Mouse (Mus musculus): ENCODE data around the gene Btg3. TPM values are rescaled to one million over a fixed set of nuclear protein-coding genes. Genes with fewer than 3 reads are reported as not detected.

Btg3 gene
- polyA plus RNA-seq, 1 experiment from 2014 or later = 40.0 TPM

DNA sequence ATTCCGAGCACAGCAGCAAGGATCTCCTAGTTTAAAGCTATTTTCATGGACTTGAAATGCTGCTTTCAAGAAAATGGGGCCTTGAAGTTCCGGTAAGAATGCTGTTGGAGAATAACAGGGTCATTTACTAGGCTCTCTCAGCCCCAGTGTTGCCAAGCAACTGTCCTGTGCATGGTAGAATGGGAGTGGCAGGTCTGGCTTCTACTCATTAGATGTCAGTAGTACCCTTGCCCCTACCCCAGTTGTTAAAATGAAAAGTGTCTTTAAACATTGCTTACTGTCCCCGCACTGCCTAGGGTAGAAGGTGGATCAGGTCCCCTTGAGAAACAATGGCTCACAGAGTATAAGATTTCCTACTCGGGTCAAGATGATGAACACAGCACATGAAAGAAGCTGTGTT is 35.6 kb downstream of the Btg3 start:
- no peak for DNase-seq (ENCODE audit: low spot score)
- Histone ChIP-seq H3K27ac (replicated peaks) (no peak overlapping the region), H3K4me3 (no peak overlapping the region), H3K4me1 (peaks cover 7% of the 10 kb centered on the region; the same call in 1 of the 2 replicates), H3K9me3 (replicated peaks) (no peaks in the 10 kb centered on the region), H3K27me3 (ENCODE audit: low read depth, poor library complexity, severe bottlenecking) (no peaks in the 10 kb centered on the region), H3K36me3 (peaks cover 59% of the 10 kb centered on the region)
- 84% methylated on average over 4 of the region's 4 CpGs for WGBS

- H3K9me3 ChIP-seq (replicated peaks) = no peaks in the 10 kb centered on the region
- peaks cover 92% of the 10 kb centered on the region for H3K36me3 ChIP-seq
- H3K4me3 ChIP-seq = no peak overlapping the region
- 77% methylated on average over 8 of the region's 8 CpGs for WGBS
- no peak for DNase-seq (ENCODE audit: low spot score)
- peaks cover 7% of the 10 kb centered on the region; the same call in 1 of the 2 replicates for H3K4me1 ChIP-seq
- H3K27ac ChIP-seq (replicated peaks) = 0 out of 2 replicates have a peak overlapping the region, but pooled peaks have one; percentile 29
- H3K27me3 ChIP-seq (ENCODE audit: low read depth, poor library complexity, severe bottlenecking) = no peaks in the 10 kb centered on the region
These were observed 39.8 kb downstream of the Btg3 start for GRCm38 (mm10) chr16:78337226-78337625.

DNA sequence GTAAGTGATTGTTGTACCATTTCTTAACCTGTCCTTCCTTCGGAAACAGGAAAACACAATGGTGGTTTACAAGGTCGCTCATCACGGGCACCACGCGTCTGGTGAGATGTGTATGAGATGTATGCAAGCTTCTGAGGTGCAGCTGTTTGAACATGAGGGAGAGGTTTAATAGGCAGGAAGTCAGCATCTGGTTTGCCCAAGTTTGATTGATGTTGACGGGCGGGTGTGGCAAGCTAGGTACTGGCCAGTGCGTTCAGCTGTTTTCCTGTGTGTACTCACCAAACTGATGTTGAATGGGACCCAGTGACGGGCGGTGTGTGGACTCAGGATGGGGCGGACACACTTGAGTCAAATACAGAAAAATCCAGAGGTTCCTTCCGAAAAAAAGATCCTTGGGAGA is 49.0 kb downstream of the Btg3 start:
- Histone ChIP-seq H3K27ac (replicated peaks) (no peak overlapping the region), H3K4me1 (0 out of 2 replicates have a peak, but pooled peaks cover 1% of the 10 kb centered on the region), H3K9me3 (replicated peaks) (no peaks in the 10 kb centered on the region), H3K27me3 (ENCODE audit: low read depth, poor library complexity, severe bottlenecking) (no peaks in the 10 kb centered on the region), H3K4me3 (no peak overlapping the region), H3K36me3 (peaks cover 92% of the 10 kb centered on the region)
- WGBS = 93% methylated on average over 12 of the region's 12 CpGs
- DNase-seq (ENCODE audit: low spot score) = no peak

DNA sequence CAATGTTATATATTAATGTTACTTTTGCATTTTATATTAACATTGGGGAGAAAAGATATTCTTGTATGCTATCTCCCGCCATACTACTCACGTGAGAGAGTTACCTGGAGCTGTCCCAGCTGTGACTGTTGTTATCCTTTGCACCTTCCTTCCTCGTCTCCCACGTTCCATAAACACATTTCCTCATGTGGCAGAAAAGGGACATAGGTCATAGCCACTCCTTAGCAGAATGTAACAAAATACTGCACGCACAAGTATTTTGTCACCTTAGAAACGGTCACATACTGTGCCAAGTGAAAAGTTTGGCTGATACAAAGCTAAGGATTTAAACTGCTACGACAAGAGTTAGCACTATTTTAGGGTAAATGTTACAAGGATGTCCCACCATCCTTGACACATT is 49.4 kb downstream of the Btg3 start:
- H3K27me3 ChIP-seq (ENCODE audit: low read depth, poor library complexity, severe bottlenecking) = no peaks in the 10 kb centered on the region
- no peaks in the 10 kb centered on the region for H3K9me3 ChIP-seq (replicated peaks)
- no peak overlapping the region for H3K4me3 ChIP-seq
- H3K27ac ChIP-seq (replicated peaks) = no peak overlapping the region
- WGBS = 93% methylated on average over 7 of the region's 7 CpGs
- H3K36me3 ChIP-seq = peaks cover 88% of the 10 kb centered on the region
- no peak for DNase-seq (ENCODE audit: low spot score)
- H3K4me1 ChIP-seq = peaks cover 6% of the 10 kb centered on the region

GRCm38 (mm10) chr16:78325972-78326848 is 50.8 kb downstream of the Btg3 start:
- Histone ChIP-seq H3K9me3 (replicated peaks) (no peaks in the 10 kb centered on the region), H3K4me1 (peaks cover 19% of the 10 kb centered on the region), H3K4me3 (no peak overlapping the region), H3K27me3 (ENCODE audit: low read depth, poor library complexity, severe bottlenecking) (no peaks in the 10 kb centered on the region), H3K27ac (replicated peaks) (no peak overlapping the region), H3K36me3 (peaks cover 74% of the 10 kb centered on the region)
- DNase-seq (ENCODE audit: low spot score) = no peak
- WGBS = 89% methylated on average over 27 of the region's 27 CpGs

DNA sequence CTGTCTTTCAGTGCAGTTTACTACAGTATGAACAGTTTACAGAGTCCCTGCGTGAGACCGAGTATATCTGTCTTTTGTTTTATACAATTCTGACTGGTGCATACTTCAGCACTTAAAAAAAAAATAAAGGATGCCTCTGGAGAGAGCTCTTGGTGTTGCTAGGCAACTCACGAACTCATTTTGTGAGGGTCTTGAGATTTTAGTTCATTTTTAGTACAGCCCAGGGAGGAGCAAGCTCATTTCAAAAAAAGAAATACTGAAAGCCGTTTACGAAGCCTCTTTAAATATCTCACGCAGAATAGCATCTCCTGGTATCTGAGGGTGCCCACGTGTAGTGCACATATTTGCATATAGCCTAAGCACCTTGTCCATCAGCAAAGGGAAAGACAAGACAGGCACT is 54.9 kb downstream of the Btg3 start:
- Histone ChIP-seq H3K27me3 (ENCODE audit: low read depth, poor library complexity, severe bottlenecking) (no peaks in the 10 kb centered on the region), H3K27ac (replicated peaks) (peak overlapping the region; percentile 56; the same call in 1 of the 2 replicates), H3K9me3 (replicated peaks) (no peaks in the 10 kb centered on the region), H3K36me3 (peaks cover 34% of the 10 kb centered on the region), H3K4me1 (peaks cover 43% of the 10 kb centered on the region), H3K4me3 (peak overlapping the region; percentile 21)
- DNase-seq (ENCODE audit: low spot score) = no peak
- WGBS = 15% methylated on average over 7 of the region's 7 CpGs

- H3K4me1 ChIP-seq = peaks cover 43% of the 10 kb centered on the region
- DNase-seq (ENCODE audit: low spot score) = peak; percentile 31
- H3K27me3 ChIP-seq (ENCODE audit: low read depth, poor library complexity, severe bottlenecking) = no peaks in the 10 kb centered on the region
- H3K36me3 ChIP-seq = peaks cover 31% of the 10 kb centered on the region
- WGBS = 1% methylated on average over 7 of the region's 7 CpGs
- H3K9me3 ChIP-seq (replicated peaks) = no peaks in the 10 kb centered on the region
- peak overlapping the region; percentile 21 for H3K4me3 ChIP-seq
- H3K27ac ChIP-seq (replicated peaks) = 0 out of 2 replicates have a peak overlapping the region, but pooled peaks have one; percentile 56
These were observed 55.4 kb downstream of the Btg3 start for GRCm38 (mm10) chr16:78321559-78321958.

GRCm38 (mm10) chr16:78319711-78320110 is 57.3 kb downstream of the Btg3 start:
- DNase-seq (ENCODE audit: low spot score) = no peak
- WGBS = 72% methylated on average over 7 of the region's 7 CpGs
- H3K9me3 ChIP-seq (replicated peaks) = no peaks in the 10 kb centered on the region
- H3K36me3 ChIP-seq = peaks cover 20% of the 10 kb centered on the region
- H3K27ac ChIP-seq (replicated peaks) = no peak overlapping the region
- no peak overlapping the region for H3K4me3 ChIP-seq
- H3K4me1 ChIP-seq = peaks cover 44% of the 10 kb centered on the region
- H3K27me3 ChIP-seq (ENCODE audit: low read depth, poor library complexity, severe bottlenecking) = no peaks in the 10 kb centered on the region

- Histone ChIP-seq H3K9me3 (replicated peaks) (no peaks in the 10 kb centered on the region), H3K27ac (replicated peaks) (no peak overlapping the region), H3K4me3 (no peak overlapping the region), H3K27me3 (ENCODE audit: low read depth, poor library complexity, severe bottlenecking) (no peaks in the 10 kb centered on the region), H3K4me1 (peaks cover 60% of the 10 kb centered on the region), H3K36me3 (peaks cover 14% of the 10 kb centered on the region)
- no peak for DNase-seq (ENCODE audit: low spot score)
- 85% methylated on average over 7 of the region's 7 CpGs for WGBS
These were observed 59.0 kb downstream of the Btg3 start for GRCm38 (mm10) chr16:78317960-78318359.

DNA sequence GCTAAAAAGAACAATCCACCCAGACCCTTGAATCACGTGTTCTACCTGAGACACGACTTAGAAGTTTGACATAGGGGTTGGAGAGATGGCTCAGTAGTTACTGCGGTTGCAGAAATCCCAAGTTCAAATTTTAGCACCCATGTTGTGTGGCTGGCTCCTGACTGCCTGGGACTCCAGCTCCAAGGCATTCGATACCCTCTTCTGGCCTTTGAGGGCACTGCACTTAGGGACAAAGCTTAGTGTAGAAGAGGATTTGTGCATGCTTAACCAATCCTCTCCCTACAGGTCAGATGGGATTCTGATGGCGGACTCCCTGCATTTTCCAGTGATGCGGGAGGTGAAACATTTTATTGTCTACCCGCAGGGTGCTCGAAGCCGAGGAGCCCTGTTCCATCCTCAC is 60.1 kb downstream of the Btg3 start:
- no peak for DNase-seq (ENCODE audit: low spot score)
- no peaks in the 10 kb centered on the region for H3K9me3 ChIP-seq (replicated peaks)
- H3K4me3 ChIP-seq = no peak overlapping the region
- no peaks in the 10 kb centered on the region for H3K27me3 ChIP-seq (ENCODE audit: low read depth, poor library complexity, severe bottlenecking)
- WGBS = 86% methylated on average over 9 of the region's 9 CpGs
- H3K4me1 ChIP-seq = peaks cover 57% of the 10 kb centered on the region
- peaks cover 21% of the 10 kb centered on the region for H3K36me3 ChIP-seq
- no peak overlapping the region for H3K27ac ChIP-seq (replicated peaks)

DNA sequence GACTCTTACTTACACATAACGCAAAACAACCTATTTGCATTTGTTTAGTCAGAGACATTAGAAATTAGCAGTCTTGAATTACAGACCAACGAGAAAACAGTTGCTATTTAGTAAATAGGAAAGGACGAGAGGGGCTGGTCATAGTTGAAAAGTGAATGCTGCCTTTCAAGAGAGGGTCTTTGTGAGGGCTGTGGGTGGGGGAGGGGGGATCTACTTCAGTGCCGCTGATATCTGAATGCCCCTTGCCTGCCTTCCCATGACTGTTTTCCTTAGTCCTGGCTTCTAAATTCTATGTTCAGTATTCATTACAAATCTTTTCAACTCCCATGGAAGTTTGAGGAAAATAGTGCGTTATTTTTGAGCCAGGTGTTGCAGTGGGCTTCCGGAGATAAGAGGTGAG is 63.0 kb downstream of the Btg3 start:
- H3K4me3 ChIP-seq = peak overlapping the region; percentile 20
- H3K4me1 ChIP-seq = peaks cover 39% of the 10 kb centered on the region
- WGBS = 55% methylated on average over 6 of the region's 6 CpGs
- no peak for DNase-seq (ENCODE audit: low spot score)
- peak overlapping the region; percentile 59 for H3K27ac ChIP-seq (replicated peaks)
- H3K36me3 ChIP-seq = peaks cover 49% of the 10 kb centered on the region
- no peaks in the 10 kb centered on the region for H3K27me3 ChIP-seq (ENCODE audit: low read depth, poor library complexity, severe bottlenecking)
- no peaks in the 10 kb centered on the region for H3K9me3 ChIP-seq (replicated peaks)

- Histone ChIP-seq H3K4me3 (peak overlapping the region; percentile 20), H3K27ac (replicated peaks) (peak overlapping the region; percentile 59), H3K9me3 (replicated peaks) (no peaks in the 10 kb centered on the region), H3K36me3 (peaks cover 54% of the 10 kb centered on the region), H3K27me3 (ENCODE audit: low read depth, poor library complexity, severe bottlenecking) (no peaks in the 10 kb centered on the region), H3K4me1 (peaks cover 39% of the 10 kb centered on the region)
- no peak for DNase-seq (ENCODE audit: low spot score)
- WGBS = 76% methylated on average over 16 of the region's 16 CpGs
These were observed 63.7 kb downstream of the Btg3 start for GRCm38 (mm10) chr16:78313135-78313887.

- peaks cover 33% of the 10 kb centered on the region for H3K4me1 ChIP-seq
- no peak overlapping the region for H3K27ac ChIP-seq (replicated peaks)
- no peaks in the 10 kb centered on the region for H3K9me3 ChIP-seq (replicated peaks)
- peaks cover 84% of the 10 kb centered on the region for H3K36me3 ChIP-seq
- H3K27me3 ChIP-seq (ENCODE audit: low read depth, poor library complexity, severe bottlenecking) = no peaks in the 10 kb centered on the region
- 86% methylated on average over 6 of the region's 6 CpGs for WGBS
- no peak for DNase-seq (ENCODE audit: low spot score)
- H3K4me3 ChIP-seq = no peak overlapping the region
These were observed 67.7 kb downstream of the Btg3 start for GRCm38 (mm10) chr16:78309258-78309657.
